Mouse (Mus musculus): ENCODE results near the gene Epb41l1.

Gene Epb41l1

GRCm38 (mm10) chr2:156423672-156424071 lies 3.0 kb downstream of the Epb41l1 start:
- DNase-seq (ENCODE audit: low spot score in 2 of 2) = no peak

GRCm38 (mm10) chr2:156425618-156426017 lies 4.9 kb downstream of the Epb41l1 start:
- no peak for DNase-seq (ENCODE audit: low spot score in 2 of 2)

- no peak for DNase-seq (ENCODE audit: low spot score in 2 of 2)
These were observed 5.4 kb downstream of the Epb41l1 start for GRCm38 (mm10) chr2:156426151-156426550.

GRCm38 (mm10) chr2:156429836-156430235 lies 9.1 kb downstream of the Epb41l1 start:
- no peak for DNase-seq (ENCODE audit: low spot score in 2 of 2)

DNA sequence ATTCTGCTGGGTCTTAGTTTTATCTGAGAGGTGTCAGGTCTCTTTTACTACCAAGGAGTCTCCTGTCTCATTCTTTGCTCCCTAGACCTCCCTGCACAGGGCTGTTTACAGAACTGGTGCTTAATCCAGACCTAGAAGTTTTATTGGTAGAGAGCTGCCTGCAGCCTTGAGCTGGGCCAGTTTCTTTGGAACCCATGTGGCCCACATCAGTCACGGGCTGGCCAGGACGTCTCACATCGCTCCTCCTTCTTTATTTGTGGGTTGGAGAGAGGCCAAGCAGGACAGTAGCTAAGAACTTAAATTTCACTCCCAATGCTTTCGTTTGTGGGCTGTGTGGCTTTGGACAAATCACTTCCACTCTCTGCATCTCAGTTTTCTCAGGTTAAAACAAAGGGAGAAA lies 9.6 kb downstream of the Epb41l1 start:
- no peak for DNase-seq (ENCODE audit: low spot score in 2 of 2)

- no peak for DNase-seq (ENCODE audit: low spot score in 2 of 2)
These were observed 10.7 kb downstream of the Epb41l1 start for GRCm38 (mm10) chr2:156431409-156431808.

- DNase-seq (ENCODE audit: low spot score in 2 of 2) = peak; percentile 44 to 51
These were observed 11.4 kb downstream of the Epb41l1 start for GRCm38 (mm10) chr2:156432086-156432485.

DNA sequence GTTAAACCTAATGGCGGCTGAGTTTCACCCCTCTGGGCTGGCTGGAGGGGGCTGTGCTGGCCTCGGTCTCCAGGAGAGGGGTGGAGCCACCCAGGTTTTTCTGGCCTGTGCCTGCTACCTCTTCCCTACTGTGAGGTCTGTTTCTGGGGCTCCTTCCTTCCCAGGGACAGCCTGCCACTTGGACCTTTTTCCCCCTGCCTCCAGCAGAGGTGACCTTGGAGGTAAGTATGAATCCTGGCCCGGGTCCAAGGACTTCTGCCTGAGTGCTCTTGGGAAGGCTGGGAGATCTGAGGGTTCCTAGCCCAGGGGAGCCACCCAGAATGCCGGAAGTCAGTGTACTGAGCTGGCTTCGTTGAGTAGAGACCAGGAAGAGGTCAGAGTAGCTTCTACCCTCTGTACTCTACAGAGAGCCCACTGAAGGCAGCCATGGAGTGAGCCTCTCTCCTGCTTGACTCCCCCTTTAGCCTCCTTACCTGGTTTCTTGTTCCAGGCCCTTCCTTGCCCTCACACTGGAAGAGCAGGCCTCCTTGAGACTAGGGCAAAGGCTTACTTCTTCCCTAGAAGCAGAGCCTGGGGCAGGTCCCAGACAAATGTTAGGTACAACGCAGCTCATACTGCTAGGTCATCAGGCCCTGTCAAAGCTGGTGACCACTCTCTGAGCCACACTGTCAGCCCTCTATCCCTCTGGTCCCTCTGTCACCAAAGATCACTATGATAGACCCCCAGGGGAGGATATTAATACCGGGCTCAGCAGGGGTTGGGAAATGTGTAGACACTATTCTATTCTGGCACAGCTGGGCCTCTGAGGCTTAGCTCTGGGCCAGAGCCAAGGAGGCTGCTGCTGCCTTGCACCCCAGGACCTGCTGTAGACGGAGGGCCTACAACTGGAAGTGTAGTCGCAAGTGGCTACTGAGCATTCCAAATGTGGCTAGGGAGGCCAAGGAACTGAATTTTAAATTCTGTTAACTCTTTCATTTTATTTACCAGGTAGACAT lies 12.5 kb downstream of the Epb41l1 start:
- DNase-seq (ENCODE audit: low spot score in 2 of 2) = no peak

GRCm38 (mm10) chr2:156437637-156438036 lies 16.9 kb downstream of the Epb41l1 start:
- DNase-seq (ENCODE audit: low spot score in 2 of 2) = no peak

GRCm38 (mm10) chr2:156439666-156440462 lies 19.2 kb downstream of the Epb41l1 start:
- DNase-seq (ENCODE audit: low spot score in 2 of 2) = no peak

GRCm38 (mm10) chr2:156441909-156442308 lies 21.2 kb downstream of the Epb41l1 start:
- no peak for DNase-seq (ENCODE audit: low spot score in 2 of 2)

DNA sequence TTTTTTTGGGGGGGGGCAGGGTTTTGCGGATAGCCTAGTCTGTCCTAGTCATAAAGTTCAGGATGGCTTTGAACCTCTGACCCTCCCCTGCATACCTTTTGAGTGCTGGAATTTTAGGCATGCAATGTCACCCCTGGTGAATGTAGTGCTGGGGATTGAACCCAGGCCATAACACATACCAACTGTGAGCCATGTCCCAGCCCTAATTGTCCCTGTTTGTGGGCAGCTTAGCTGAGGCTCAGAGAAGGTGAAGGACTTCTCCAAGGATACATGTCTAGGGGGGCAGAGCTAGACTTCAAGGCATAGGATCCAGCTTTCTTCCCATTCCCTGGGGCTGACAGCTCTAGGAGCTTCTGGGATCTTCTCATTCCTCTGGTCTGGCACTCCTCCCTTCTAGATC lies 22.6 kb downstream of the Epb41l1 start:
- DNase-seq (ENCODE audit: low spot score in 2 of 2) = no peak

- DNase-seq (ENCODE audit: low spot score in 2 of 2) = no peak
These were observed 25.9 kb downstream of the Epb41l1 start for GRCm38 (mm10) chr2:156446489-156447035.

DNA sequence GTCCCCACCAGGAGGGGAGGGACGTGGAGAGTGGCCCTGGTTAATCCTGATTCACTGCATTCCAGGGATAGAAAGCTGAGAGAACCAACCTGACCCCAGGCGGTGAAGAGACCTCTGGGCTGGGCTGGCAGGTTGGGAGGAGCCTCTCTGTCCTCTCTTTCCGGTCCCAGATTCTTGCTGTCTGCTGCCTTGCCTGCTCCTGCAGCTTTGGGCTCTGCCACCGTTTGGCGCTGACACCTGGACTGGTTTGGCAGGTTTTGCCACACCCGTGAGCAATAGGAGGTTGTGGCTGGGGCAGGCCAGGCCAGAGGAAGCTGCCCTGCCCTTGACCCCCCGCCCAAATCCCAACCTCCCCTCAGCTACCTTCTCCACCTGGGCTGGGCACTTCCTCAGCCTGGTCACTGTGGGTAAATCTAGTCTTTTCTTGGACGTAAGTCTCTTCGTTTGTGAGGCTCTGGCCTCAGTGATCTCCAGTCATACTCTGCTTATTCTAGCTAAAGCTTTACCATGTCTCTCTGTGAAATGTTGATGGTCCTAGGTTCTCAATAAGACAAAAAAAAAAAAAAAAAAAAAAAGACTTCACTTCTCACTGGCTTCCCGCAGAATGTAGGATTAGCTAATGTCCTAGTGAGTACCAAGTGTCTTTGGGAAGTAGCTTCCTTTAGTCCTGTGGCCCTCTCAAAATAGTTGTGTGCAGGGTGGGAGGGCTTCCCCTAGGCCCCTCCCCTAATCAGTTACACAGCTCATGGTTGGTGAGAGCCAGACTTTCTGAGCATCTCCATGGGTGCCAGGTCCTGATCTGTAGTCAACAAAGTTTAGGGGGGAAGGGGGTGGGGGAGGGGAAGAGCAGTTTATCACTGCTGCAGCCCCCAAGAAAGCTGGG lies 26.9 kb downstream of the Epb41l1 start:
- no peak for DNase-seq (ENCODE audit: low spot score in 2 of 2)

GRCm38 (mm10) chr2:156451225-156452148 lies 30.8 kb downstream of the Epb41l1 start:
- peak in 1 of 2 experiments; percentile 27 for DNase-seq (ENCODE audit: low spot score in 2 of 2)

GRCm38 (mm10) chr2:156452149-156452536 lies 31.4 kb downstream of the Epb41l1 start:
- peak; percentile 30 to 35 for DNase-seq (ENCODE audit: low spot score in 2 of 2)

GRCm38 (mm10) chr2:156453822-156454221 lies 33.1 kb downstream of the Epb41l1 start:
- DNase-seq (ENCODE audit: low spot score in 2 of 2) = no peak

GRCm38 (mm10) chr2:156455508-156456108 lies 34.9 kb downstream of the Epb41l1 start:
- DNase-seq (ENCODE audit: low spot score in 2 of 2) = no peak
